Mouse (Mus musculus) heart, postnatal 0 days (tissue): ENCODE measurements around the gene Clec16a.

Experiments
- CTCF ChIP-seq: IDR thresholded peaks from 2 replicates; pipeline ENCODE4 v1.5.1; 2016; ENCODE audit warnings: antibody characterized with exemption, control low read depth, low read depth
- EP300 ChIP-seq: IDR thresholded peaks from 2 replicates; pipeline ENCODE4 v1.6.1; 2016; ENCODE audit warnings: antibody characterized with exemption, low read depth

DNA sequence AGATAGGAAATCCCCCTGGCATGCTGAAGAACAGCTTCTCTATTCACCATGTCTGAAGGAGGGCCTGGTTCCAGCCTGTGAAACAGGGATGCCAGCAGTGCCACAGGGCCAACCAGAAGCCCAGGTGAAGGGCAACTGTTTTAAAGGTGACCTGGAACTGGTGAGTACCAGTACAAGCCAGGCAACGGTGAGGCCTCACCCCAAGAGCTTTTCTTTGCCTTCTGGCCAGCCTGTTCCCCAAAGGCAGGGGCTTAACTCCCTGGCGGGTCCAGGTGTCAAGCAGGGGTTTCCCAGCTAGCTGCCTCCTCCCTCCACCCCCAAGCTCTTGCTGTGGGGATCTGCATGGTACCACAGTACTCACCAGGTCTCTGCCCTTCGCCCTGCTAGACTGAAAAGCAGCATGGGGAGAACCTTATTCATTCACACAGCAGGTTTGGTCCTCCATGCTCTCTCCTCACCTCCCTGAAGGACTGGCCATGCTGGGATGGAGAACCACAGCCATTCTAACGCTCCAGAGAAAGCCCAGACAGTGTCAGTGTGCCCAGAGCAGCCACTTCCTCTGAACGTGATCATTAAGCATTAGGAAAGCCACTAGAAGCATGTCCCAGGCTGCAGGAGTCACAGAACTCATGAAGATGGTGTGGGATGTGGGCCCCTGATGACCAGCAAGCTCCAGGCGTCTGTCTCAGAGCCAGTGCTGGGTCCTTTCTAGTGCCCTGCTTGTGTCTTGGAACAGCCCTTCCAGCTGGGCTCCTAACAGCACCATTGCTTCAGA is 237.4 kb downstream of the Clec16a start:
- no peak for TF ChIP-seq CTCF
- no peak for TF ChIP-seq EP300
